Mouse (Mus musculus): ENCODE measurements around the gene Cst6.
A peak's percentile ranks its signal among the peaks of the same experiment; 100 is the strongest.
"Not testable (repeated sequence)": the region's sequence is repeated elsewhere in the genome, so short reads cannot be mapped to it uniquely, and the experiment has no call there.

Gene Cst6

GRCm38 (mm10) chr19:5349502-5349873, at the start of gene Cst6:
TSS of gene Cst6 (minus strand) at chr19:5349574.
- not testable (repeated sequence) for DNase-seq (ENCODE audit: low read depth, low spot score)

GRCm38 (mm10) chr19:5395371-5395770, 46.0 kb upstream of the Cst6 start:
- DNase-seq (ENCODE audit: low read depth, low spot score): no peak

- DNase-seq (ENCODE audit: low read depth, low spot score): no peak
Observed at GRCm38 (mm10) chr19:5394168-5394567, 44.8 kb upstream of the Cst6 start.

- DNase-seq (ENCODE audit: low read depth, low spot score): no peak
Observed at GRCm38 (mm10) chr19:5392892-5393291, 43.5 kb upstream of the Cst6 start.

- no peak for DNase-seq (ENCODE audit: low read depth, low spot score)
Observed at GRCm38 (mm10) chr19:5390416-5390815, 41.0 kb upstream of the Cst6 start.

GRCm38 (mm10) chr19:5389647-5390046, 40.3 kb upstream of the Cst6 start:
- no peak for DNase-seq (ENCODE audit: low read depth, low spot score)

- peak; percentile 94 for DNase-seq (ENCODE audit: low read depth, low spot score)
Observed at GRCm38 (mm10) chr19:5388588-5389242, 39.3 kb upstream of the Cst6 start, which contains the start of gene Sart1. TSS of gene Sart1 (minus strand) at chr19:5388703.

- DNase-seq (ENCODE audit: low read depth, low spot score): no peak
Observed at GRCm38 (mm10) chr19:5388011-5388441, 38.7 kb upstream of the Cst6 start.

- DNase-seq (ENCODE audit: low read depth, low spot score): no peak
Observed at GRCm38 (mm10) chr19:5384715-5385114, 35.3 kb upstream of the Cst6 start.

- DNase-seq (ENCODE audit: low read depth, low spot score): no peak
Observed at GRCm38 (mm10) chr19:5383326-5383725, 34.0 kb upstream of the Cst6 start.

- DNase-seq (ENCODE audit: low read depth, low spot score): no peak
Observed at GRCm38 (mm10) chr19:5377446-5377845, 28.1 kb upstream of the Cst6 start.

GRCm38 (mm10) chr19:5374748-5375147, 25.4 kb upstream of the Cst6 start:
- DNase-seq (ENCODE audit: low read depth, low spot score): no peak

GRCm38 (mm10) chr19:5374177-5374576, 24.8 kb upstream of the Cst6 start:
- no peak for DNase-seq (ENCODE audit: low read depth, low spot score)

GRCm38 (mm10) chr19:5372724-5373123, 23.4 kb upstream of the Cst6 start:
- DNase-seq (ENCODE audit: low read depth, low spot score): no peak

GRCm38 (mm10) chr19:5370932-5371331, 21.6 kb upstream of the Cst6 start:
- DNase-seq (ENCODE audit: low read depth, low spot score): no peak

- no peak for DNase-seq (ENCODE audit: low read depth, low spot score)
Observed at GRCm38 (mm10) chr19:5367455-5367854, 18.1 kb upstream of the Cst6 start.

GRCm38 (mm10) chr19:5367053-5367359, 17.6 kb upstream of the Cst6 start, which contains the start of gene Banf1:
TSS of gene Banf1 (minus strand) at chr19:5367168.
- DNase-seq (ENCODE audit: low read depth, low spot score): no peak

- DNase-seq (ENCODE audit: low read depth, low spot score): peak; percentile 96
Observed at GRCm38 (mm10) chr19:5366175-5367052, 17.0 kb upstream of the Cst6 start, which contains the start of gene Eif1ad. TSS of gene Eif1ad (plus strand) at chr19:5366741.

GRCm38 (mm10) chr19:5365751-5366150, 16.4 kb upstream of the Cst6 start:
- no peak for DNase-seq (ENCODE audit: low read depth, low spot score)

GRCm38 (mm10) chr19:5364124-5364523, 14.8 kb upstream of the Cst6 start:
- no peak for DNase-seq (ENCODE audit: low read depth, low spot score)

GRCm38 (mm10) chr19:5362186-5362585, 12.8 kb upstream of the Cst6 start:
- DNase-seq (ENCODE audit: low read depth, low spot score): no peak

- DNase-seq (ENCODE audit: low read depth, low spot score): no peak
Observed at GRCm38 (mm10) chr19:5356080-5356479, 6.7 kb upstream of the Cst6 start.

GRCm38 (mm10) chr19:5353609-5354008, 4.2 kb upstream of the Cst6 start:
- DNase-seq (ENCODE audit: low read depth, low spot score): no peak
